Mouse (Mus musculus) CD4-positive, CD25-positive, alpha-beta regulatory T cell (primary cell): ENCODE data around the gene Psmd9. TPM values are rescaled to one million over a fixed set of nuclear protein-coding genes. Genes with fewer than 3 reads are reported as not detected.

Experiments
- polyA plus RNA-seq: library from polyadenylated mRNA; unstranded; fragments of 100-300 nt; shearing (Covaris generic); gene quantifications from one replicate; pipeline ENCODE4 v1.2.1, GENCODE M21; 2017

Psmd9 gene
- polyA plus RNA-seq, result 51.1 TPM

GRCm38 (mm10) chr5:123169284-123169683, at the start of gene Psmd9:
TSS of gene Psmd9 (plus strand) at chr5:123169413.

GRCm38 (mm10) chr5:123132308-123133071, 36.7 kb upstream of the Psmd9 start, which contains the start of gene Rhof:
TSS of gene Rhof (minus strand) at chr5:123132692.

GRCm38 (mm10) chr5:123142161-123143157, 26.8 kb upstream of the Psmd9 start, which contains the start of gene Setd1b:
TSS of gene Setd1b (plus strand) at chr5:123142193.

GRCm38 (mm10) chr5:123182651-123183050, 13.4 kb downstream of the Psmd9 start, which contains the start of gene Hpd:
TSS of gene Hpd (minus strand) at chr5:123182727.

GRCm38 (mm10) chr5:123251834-123252233, 82.6 kb downstream of the Psmd9 start, which contains the start of gene Wdr66:
TSS of gene Wdr66 (plus strand) at chr5:123252102.

Other genes starting within 250 kb of the Psmd9 start
- gene Kdm2b, start 179.6 kb upstream of the Psmd9 start, polyA plus RNA-seq, result 30.9 TPM
- gene Orai1, start 154.3 kb upstream of the Psmd9 start, polyA plus RNA-seq, result 122 TPM
- gene Morn3, start 122.4 kb upstream of the Psmd9 start, polyA plus RNA-seq, result 0.60 TPM
- gene Tmem120b, start 101.0 kb upstream of the Psmd9 start, polyA plus RNA-seq, result 14.6 TPM
- 216 TPM for gene Rhof, start 36.7 kb upstream of the Psmd9 start, polyA plus RNA-seq
- gene Setd1b, start 27.2 kb upstream of the Psmd9 start, polyA plus RNA-seq, result 7.5 TPM
- gene Hpd, start 13.3 kb downstream of the Psmd9 start, polyA plus RNA-seq, result not detected
- gene Wdr66, start 82.7 kb downstream of the Psmd9 start, polyA plus RNA-seq, result 2.4 TPM
- gene Bcl7a, start 174.4 kb downstream of the Psmd9 start, polyA plus RNA-seq, result 7.8 TPM
- 56.6 TPM for gene Mlxip, start 225.4 kb downstream of the Psmd9 start, polyA plus RNA-seq